Mouse (Mus musculus) thymus, postnatal 10 days (tissue): ENCODE measurements around the gene Cav3.
A peak's percentile ranks its signal among the peaks of the same experiment; 100 is the strongest.

Experiments
- DNase-seq, 2 experiments: peaks; one replicate each; pipeline ENCODE4 v3.0.0; 2021; ENCODE audit warnings: low spot score in 2 of 2

Gene Cav3

GRCm38 (mm10) chr6:112459341-112459749 lies at the start of gene Cav3:
Gene Cav3 (plus strand): TSS chr6:112459505.
- DNase-seq = no peak

GRCm38 (mm10) chr6:112419333-112419732 lies 40.0 kb upstream of the Cav3 start:
- no peak for DNase-seq

GRCm38 (mm10) chr6:112420883-112421282 lies 38.4 kb upstream of the Cav3 start:
- DNase-seq = no peak

- DNase-seq = no peak
Measured at GRCm38 (mm10) chr6:112423746-112424501, 35.4 kb upstream of the Cav3 start.

GRCm38 (mm10) chr6:112426018-112426732 lies 33.1 kb upstream of the Cav3 start:
- no peak for DNase-seq

GRCm38 (mm10) chr6:112445675-112446074 lies 13.6 kb upstream of the Cav3 start:
- no peak for DNase-seq

- DNase-seq = no peak
Measured at GRCm38 (mm10) chr6:112461459-112461858, 2.2 kb downstream of the Cav3 start.

- no peak for DNase-seq
Measured at GRCm38 (mm10) chr6:112463331-112463730, 4.0 kb downstream of the Cav3 start.

- DNase-seq = no peak
Measured at GRCm38 (mm10) chr6:112465441-112465840, 6.1 kb downstream of the Cav3 start.

GRCm38 (mm10) chr6:112466001-112466400 lies 6.7 kb downstream of the Cav3 start:
- DNase-seq = no peak

- no peak for DNase-seq
Measured at GRCm38 (mm10) chr6:112471644-112472043, 12.3 kb downstream of the Cav3 start.

- DNase-seq = no peak
Measured at GRCm38 (mm10) chr6:112479861-112480260, 20.6 kb downstream of the Cav3 start.

GRCm38 (mm10) chr6:112484316-112484715 lies 25.0 kb downstream of the Cav3 start:
- no peak for DNase-seq

- DNase-seq = no peak
Measured at GRCm38 (mm10) chr6:112487993-112488392, 28.7 kb downstream of the Cav3 start.

- no peak for DNase-seq
Measured at GRCm38 (mm10) chr6:112488821-112489180, 29.5 kb downstream of the Cav3 start.

- DNase-seq = no peak
Measured at GRCm38 (mm10) chr6:112489181-112489909, 30.0 kb downstream of the Cav3 start.

GRCm38 (mm10) chr6:112489910-112490559 lies 30.7 kb downstream of the Cav3 start, which contains the start of gene Oxtr:
Gene Oxtr (minus strand): TSS chr6:112489943.
- no peak for DNase-seq

- DNase-seq = peak; percentile 45 to 82
Measured at GRCm38 (mm10) chr6:112490625-112491242, 31.4 kb downstream of the Cav3 start.

- DNase-seq = no peak
Measured at GRCm38 (mm10) chr6:112491521-112491920, 32.2 kb downstream of the Cav3 start.

GRCm38 (mm10) chr6:112492656-112493055 lies 33.4 kb downstream of the Cav3 start:
- no peak for DNase-seq

- DNase-seq = no peak
Measured at GRCm38 (mm10) chr6:112493371-112493770, 34.1 kb downstream of the Cav3 start.
